ENCODE assay signal across 9 mouse cellular contexts in the genomic region with DNA sequence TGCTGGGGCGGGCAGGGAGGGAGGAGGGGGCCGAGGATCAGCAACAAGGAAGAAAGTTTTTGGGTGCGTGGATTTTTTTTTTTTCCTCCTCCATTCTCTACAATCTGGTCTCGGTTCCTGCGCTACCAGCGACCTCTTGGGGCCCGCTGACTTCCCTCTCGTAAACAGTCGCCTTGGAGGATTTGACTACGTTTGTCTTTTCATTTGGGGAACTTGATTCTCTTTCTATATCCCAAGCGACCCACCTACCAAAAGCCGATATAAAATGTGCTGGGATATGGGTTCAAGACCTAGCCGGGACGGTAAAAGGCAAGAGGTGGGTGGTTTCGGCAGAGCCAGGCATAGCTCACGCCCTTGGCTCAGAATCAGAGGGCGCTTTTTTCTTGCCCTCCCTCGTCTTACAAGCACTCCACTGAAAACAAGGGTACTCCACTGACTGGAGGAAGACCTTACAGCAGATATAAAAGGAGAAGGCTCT. TPM values are rescaled to one million over a fixed set of nuclear protein-coding genes. Genes with fewer than 3 reads are reported as not detected.
A peak's percentile ranks its signal among the peaks of the same experiment; 100 is the strongest.
DNase-seq lines count a peak whose midpoint lies in the region; ATAC-seq lines count a peak whose summit lies in the region.
"Had no signal": no experiment of that assay in that cellular context is flagged by ENCODE, and none has a peak within 500 bp of the region (broad histone marks: within the 10 kb centered on the region; RNA-seq: fewer than 3 reads in every experiment).

No protein-coding gene starts in this region.

- no peaks in the 10 kb centered on the region; the same call in 1 of the 2 replicates for H3K27me3 ChIP-seq in embryonic facial prominence, embryonic 11.5 days (ENCODE audit: control insufficient read depth, insufficient read depth, low read length)
- H3K27me3 ChIP-seq in hindbrain, embryonic 16.5 days (replicated peaks; ENCODE audit: control insufficient read depth, insufficient read depth, low read length): no peaks in the 10 kb centered on the region
- 0 out of 2 replicates have a peak, but pooled peaks cover 6% of the 10 kb centered on the region for H3K27me3 ChIP-seq in stomach, embryonic 15.5 days (replicated peaks)

- no peaks in the 10 kb centered on the region; the same call in none of the 2 replicates for H3K4me1 ChIP-seq in embryonic facial prominence, embryonic 11.5 days (ENCODE audit: control insufficient read depth, insufficient read depth, low read length)
- peaks cover 8% of the 10 kb centered on the region for H3K4me1 ChIP-seq in hindbrain, embryonic 16.5 days (ENCODE audit: control insufficient read depth, insufficient read depth, low read depth, low read length)
- peaks cover 18% of the 10 kb centered on the region for H3K4me1 ChIP-seq in stomach, embryonic 15.5 days

- H3K79me2 ChIP-seq in macrophage (ENCODE audit: inconsistent target): no peaks in the 10 kb centered on the region

- peak overlapping the region; percentile 79 for H3K9ac ChIP-seq in embryonic facial prominence, embryonic 11.5 days (replicated peaks; ENCODE audit: low read length)
- peak overlapping the region; percentile 84 for H3K9ac ChIP-seq in hindbrain, embryonic 16.5 days (ENCODE audit: low read depth, low read length)
- H3K9ac ChIP-seq in stomach, embryonic 15.5 days: no peak overlapping the region

- peak overlapping the region; percentile 89 for H3K4me2 ChIP-seq in embryonic facial prominence, embryonic 11.5 days (ENCODE audit: low read depth, low read length)
- peak overlapping the region; percentile 92 for H3K4me2 ChIP-seq in hindbrain, embryonic 16.5 days (ENCODE audit: low read length)
- peak overlapping the region; percentile 93 for H3K4me2 ChIP-seq in stomach, embryonic 15.5 days

- WGBS in embryonic facial prominence, embryonic 11.5 days: 2% methylated on average over 18 of the region's 18 CpGs
- WGBS in hindbrain, embryonic 16.5 days: under 1% methylated on average over 18 of the region's 18 CpGs
- WGBS in macrophage (ENCODE audit: missing documents): 5% methylated on average over 18 of the region's 18 CpGs
- WGBS in stomach, embryonic 15.5 days: 3% methylated on average over 18 of the region's 18 CpGs

- no peaks in the 10 kb centered on the region for H3K36me3 ChIP-seq in embryonic facial prominence, embryonic 11.5 days (replicated peaks; ENCODE audit: control insufficient read depth, insufficient read depth, low read depth, low read length)
- no peaks in the 10 kb centered on the region for H3K36me3 ChIP-seq in hindbrain, embryonic 16.5 days (ENCODE audit: control insufficient read depth, insufficient read depth, low read length)
- H3K36me3 ChIP-seq in macrophage (ENCODE audit: inconsistent target): no peaks in the 10 kb centered on the region
- H3K36me3 ChIP-seq in stomach, embryonic 15.5 days: no peaks in the 10 kb centered on the region

- no peaks in the 10 kb centered on the region for H3K9me3 ChIP-seq in embryonic facial prominence, embryonic 11.5 days (replicated peaks; ENCODE audit: control insufficient read depth, low read length)
- no peaks in the 10 kb centered on the region; the same call in 1 of the 2 replicates for H3K9me3 ChIP-seq in hindbrain, embryonic 16.5 days (ENCODE audit: control insufficient read depth, low read length)
- no peaks in the 10 kb centered on the region for H3K9me3 ChIP-seq in stomach, embryonic 15.5 days

- DNase-seq in heart, adult 8-10 months (ENCODE audit: low spot score): peak; percentile 22
- DNase-seq in heart, adult 11 months: no peak
- DNase-seq in B cell, adult 2 months: peak; percentile 22 to 23
- DNase-seq in embryonic facial prominence, embryonic 11.5 days (ENCODE audit: low spot score): no peak
- no peak for DNase-seq in embryo, embryonic 10 days (ENCODE audit: low spot score)

- no peak overlapping the region for H3K27ac ChIP-seq in embryonic facial prominence, embryonic 11.5 days (replicated peaks; ENCODE audit: low read depth, low read length)
- H3K27ac ChIP-seq in hindbrain, embryonic 16.5 days (ENCODE audit: low read depth, low read length): peak overlapping the region; percentile 30; the same call in 1 of the 2 replicates
- peak overlapping the region; percentile 44 for H3K27ac ChIP-seq in macrophage
- H3K27ac ChIP-seq in stomach, embryonic 15.5 days: peak overlapping the region; percentile 31; the same call in 1 of the 2 replicates

- no peak for ATAC-seq in embryonic facial prominence, embryonic 11.5 days (replicated peaks; ENCODE audit: insufficient number of reproducible peaks, low FRiP score, low TSS enrichment, low read depth)
- peak; percentile 7 for ATAC-seq in hindbrain, embryonic 16.5 days
- no peak for ATAC-seq in stomach, embryonic 15.5 days (ENCODE audit: insufficient read depth, low FRiP score, low read depth)

- H3K4me3 ChIP-seq in embryonic facial prominence, embryonic 11.5 days (ENCODE audit: low read depth, low read length): peak overlapping the region; percentile 77
- H3K4me3 ChIP-seq in hindbrain, embryonic 16.5 days (ENCODE audit: low read length): peak overlapping the region; percentile 90
- H3K4me3 ChIP-seq in macrophage (ENCODE audit: inconsistent target): peak overlapping the region; percentile 31
- peak overlapping the region; percentile 80 for H3K4me3 ChIP-seq in stomach, embryonic 15.5 days (replicated peaks)

RNA-seq across cellular contexts. Expression of a gene that starts 0.4 kb away (rescaled TPM):
- 1 to 10 TPM; 1.2 to 1.8 (median 1.5) TPM for total RNA-seq in heart, adult 8-10 months (2022)
- 4.6 TPM in 2 replicates for polyA plus RNA-seq in embryonic facial prominence, embryonic 11.5 days (2014; fragmentation: Nextera tagmentation; extraction: Ambion mirVana)
- polyA plus RNA-seq in hindbrain, embryonic 16.5 days (2015; fragmentation: Nextera tagmentation; extraction: Ambion mirVana): 7.4 and 7.9 TPM in 2 replicates
- total RNA-seq in macrophage (2018; cell fraction: chromatin; rRNA removed): 1 to 10 TPM; 2.6 to 6.7 (median 4.2) TPM
- 1 to 10 TPM; 2.4 to 4.9 (median 2.9) TPM for total RNA-seq in macrophage (2018; cell fraction: cytosol; rRNA removed)
- total RNA-seq in macrophage (2018; cell fraction: nucleus; rRNA removed): 1 to 10 TPM; 2.6 to 8.0 (median 3.8) TPM
- polyA plus RNA-seq in macrophage (2018): 1.4 to 3.3 TPM (median 2.4 TPM) in 3 replicates
- 4.6 and 4.8 TPM in 2 replicates for polyA plus RNA-seq in stomach, embryonic 15.5 days (2015; fragmentation: Nextera tagmentation; extraction: Ambion mirVana)
- total RNA-seq: MEL had no signal

Comparison
In these comparisons a context has a peak if more than half of its experiments do, and no peak if none do; other contexts are left out.
1. DNase-seq: peak in heart, adult 8-10 months (single experiment) and B cell, adult 2 months (2 of 2); none in heart, adult 11 months (single experiment), embryonic facial prominence, embryonic 11.5 days (single experiment) and embryo, embryonic 10 days (single experiment).
2. H3K4me3 ChIP-seq: peak in every context shown above with its lines; median percentile 90 in hindbrain, embryonic 16.5 days; 80 in stomach, embryonic 15.5 days; 77 in embryonic facial prominence, embryonic 11.5 days; 31 in macrophage.
3. Peak in every context shown above with its lines, with median percentiles within 50 percentile points of each other: H3K4me2 ChIP-seq.